Mouse (Mus musculus) thymus, postnatal 10 days (tissue): ENCODE results near the gene Pik3r1.

ENCODE experiments used
- DNase-seq, 2 experiments: peaks; one replicate each; pipeline ENCODE4 v3.0.0; 2021; ENCODE audit warnings: low spot score in 2 of 2

The Pik3r1 gene

GRCm38 (mm10) chr13:101767809-101768629 is at the start of gene Pik3r1:
Pik3r1 (minus strand) TSS chr13:101768217.
- DNase-seq: peak; percentile 96 to 99

GRCm38 (mm10) chr13:101813267-101813900 is 45.4 kb upstream of the Pik3r1 start:
- no peak for DNase-seq

DNA sequence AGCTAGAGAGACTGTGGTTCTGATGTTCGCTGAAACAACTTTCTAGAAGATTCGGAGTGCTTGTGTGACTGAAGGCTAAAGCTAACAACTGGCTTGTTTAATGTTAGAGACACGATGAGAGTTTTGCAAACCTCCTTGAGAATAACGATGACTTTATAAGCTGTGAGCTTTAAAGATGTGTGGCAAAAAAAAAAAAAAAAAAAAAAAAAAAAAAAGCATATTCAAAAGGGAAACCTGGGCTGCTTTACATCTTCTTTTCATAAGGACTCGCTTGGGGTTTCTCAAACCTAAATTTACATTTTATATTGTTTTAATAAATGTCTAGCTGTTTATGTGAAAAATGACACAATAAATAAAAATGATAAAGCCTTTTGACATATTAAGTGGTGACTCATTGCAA is 44.3 kb upstream of the Pik3r1 start:
- no peak for DNase-seq

- no peak for DNase-seq
Measured at GRCm38 (mm10) chr13:101811882-101812281, 43.9 kb upstream of the Pik3r1 start.

GRCm38 (mm10) chr13:101810667-101811066 is 42.6 kb upstream of the Pik3r1 start:
- DNase-seq: no peak

- DNase-seq: no peak
Measured at GRCm38 (mm10) chr13:101809796-101810195, 41.8 kb upstream of the Pik3r1 start.

- no peak for DNase-seq
Measured at GRCm38 (mm10) chr13:101805559-101806091, 37.6 kb upstream of the Pik3r1 start.

DNA sequence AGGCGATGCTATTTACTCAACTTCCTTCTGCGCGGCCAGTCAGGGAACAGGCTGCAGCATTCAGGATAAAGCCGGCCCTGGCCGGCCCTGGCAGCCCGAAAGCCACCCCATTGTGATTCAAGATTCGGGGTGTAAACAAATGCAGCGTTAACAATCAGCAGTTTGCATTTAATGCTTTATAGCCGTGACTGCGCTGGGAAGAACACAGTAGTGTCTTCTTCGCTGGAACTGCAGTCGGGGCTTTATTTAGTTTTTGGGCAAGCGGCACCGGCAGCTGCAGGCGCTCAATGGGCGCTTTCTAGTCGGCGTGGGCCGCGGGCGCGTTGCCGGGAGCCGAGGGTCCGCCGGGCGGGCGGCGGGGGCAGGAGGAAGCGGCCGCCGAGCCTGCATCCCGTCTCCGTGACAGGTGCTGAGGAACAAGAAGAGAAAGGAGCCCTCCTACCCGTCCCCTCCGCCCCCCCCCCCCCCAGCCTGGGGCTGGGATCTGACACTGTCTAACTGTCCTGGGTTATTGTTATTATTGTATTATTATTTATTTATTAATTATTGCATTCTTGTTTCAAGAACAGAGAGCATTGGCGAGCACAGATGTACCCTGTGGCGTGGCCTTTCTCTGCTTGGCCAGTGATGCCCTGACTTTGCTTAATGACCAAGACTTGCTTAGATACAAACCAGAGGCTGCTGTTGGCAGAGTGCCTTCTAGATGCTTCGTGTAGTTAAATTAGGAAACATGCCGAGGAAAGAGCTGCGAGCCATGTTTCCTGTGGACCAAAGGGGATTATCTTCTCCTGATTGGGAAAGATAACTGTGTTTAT is 33.6 kb upstream of the Pik3r1 start:
- DNase-seq: peak; percentile 29 to 49

DNA sequence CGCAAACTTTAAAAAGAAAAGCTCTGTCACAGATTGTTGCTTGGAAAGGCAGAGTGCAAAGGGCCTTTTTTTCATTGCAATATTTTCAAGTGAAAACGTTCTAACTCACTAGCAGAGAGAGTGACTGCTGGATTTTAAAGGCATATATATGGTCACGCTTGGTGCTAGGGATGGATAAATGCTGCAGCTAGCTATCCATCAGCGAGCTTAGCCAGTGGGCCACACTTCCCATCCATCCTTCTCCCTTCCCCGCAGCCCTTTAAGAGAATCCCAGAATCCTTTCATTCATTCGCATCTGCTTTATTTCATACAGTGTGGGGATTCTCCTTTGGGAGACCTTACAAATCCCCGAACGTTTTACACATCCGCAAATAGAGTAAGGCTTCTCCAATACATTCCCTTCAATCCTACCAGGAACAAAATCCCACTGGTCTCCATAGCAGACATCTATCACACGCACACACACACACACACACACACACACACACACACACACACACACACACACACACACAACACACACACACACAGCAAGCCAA is 32.9 kb upstream of the Pik3r1 start:
- DNase-seq: no peak

GRCm38 (mm10) chr13:101800021-101800596 is 32.1 kb upstream of the Pik3r1 start:
- DNase-seq: no peak

DNA sequence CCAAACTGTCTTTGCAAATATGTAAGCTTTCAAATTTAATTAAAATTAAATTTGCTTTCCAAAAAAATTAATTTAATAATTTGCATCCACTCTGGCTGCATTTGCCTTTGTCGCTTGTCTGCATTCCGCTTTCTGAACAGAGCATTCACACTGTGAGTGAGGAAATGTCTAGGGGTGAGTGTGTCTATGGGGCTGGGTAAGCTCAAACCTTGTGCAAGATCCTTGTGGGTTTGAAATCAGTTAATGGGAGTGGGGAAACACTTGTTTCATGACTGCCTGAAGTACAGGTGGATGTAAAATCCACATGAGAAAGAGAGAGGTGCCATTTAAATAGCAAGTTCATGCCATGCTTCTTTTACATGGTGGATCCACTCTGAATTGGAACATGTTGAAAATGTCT is 31.3 kb upstream of the Pik3r1 start:
- DNase-seq: no peak

- DNase-seq: no peak
Measured at GRCm38 (mm10) chr13:101798522-101798921, 30.5 kb upstream of the Pik3r1 start.

- no peak for DNase-seq
Measured at GRCm38 (mm10) chr13:101796983-101797382, 29.0 kb upstream of the Pik3r1 start.

DNA sequence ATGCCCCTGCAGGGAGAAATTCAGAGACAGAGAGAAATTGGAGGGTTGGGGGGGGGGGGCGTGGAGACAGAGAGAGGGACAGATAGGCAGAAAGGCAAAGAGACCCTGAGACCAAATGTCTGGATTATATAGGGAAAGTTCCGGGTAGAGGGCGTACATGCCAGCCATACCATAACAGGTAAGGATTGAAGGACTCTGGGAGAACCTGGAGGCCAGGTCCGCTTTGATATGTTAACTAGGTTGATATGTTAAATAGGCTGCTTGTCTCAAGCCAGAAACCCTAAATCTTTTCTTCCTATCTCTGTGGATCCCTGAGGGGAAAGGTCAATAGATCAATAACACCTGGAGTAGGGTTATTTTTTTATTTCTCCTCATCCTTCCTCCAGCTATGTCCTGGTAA is 17.7 kb upstream of the Pik3r1 start:
- no peak for DNase-seq

DNA sequence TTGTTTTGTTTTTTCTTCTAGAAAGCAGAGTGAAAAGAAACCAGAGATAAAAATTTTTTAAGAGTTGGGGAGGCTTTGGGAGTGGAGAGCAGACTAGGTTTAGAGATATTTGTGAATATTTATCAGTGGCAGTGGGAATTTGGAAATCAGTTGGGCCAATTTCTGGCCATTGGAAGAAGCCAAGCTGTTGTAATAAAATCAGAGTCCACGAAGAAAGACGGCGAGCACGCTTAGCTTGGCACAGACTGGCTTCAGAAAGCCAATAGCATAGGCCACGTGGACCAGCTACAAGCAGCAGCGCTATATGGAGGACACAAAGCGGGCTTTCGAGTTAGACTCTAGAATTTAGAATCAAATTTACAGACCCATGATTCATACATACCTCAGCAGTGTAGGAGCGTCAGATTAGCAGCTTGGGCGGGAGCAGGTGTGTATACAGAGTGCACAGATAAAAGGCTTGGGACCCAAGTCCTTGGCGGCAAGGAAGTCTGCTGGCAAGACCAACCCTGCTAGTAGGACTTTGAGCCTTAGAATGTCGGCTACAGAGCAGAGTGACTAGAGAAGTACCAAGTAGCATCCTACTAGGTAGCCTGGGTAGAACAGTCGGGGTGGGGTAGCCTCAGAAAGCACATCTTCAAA is 16.8 kb upstream of the Pik3r1 start:
- DNase-seq: no peak

GRCm38 (mm10) chr13:101779011-101779410 is 11.0 kb upstream of the Pik3r1 start:
- no peak for DNase-seq

GRCm38 (mm10) chr13:101777851-101778250 is 9.8 kb upstream of the Pik3r1 start:
- no peak for DNase-seq

- no peak for DNase-seq
Measured at GRCm38 (mm10) chr13:101771071-101771470, 3.1 kb upstream of the Pik3r1 start.

GRCm38 (mm10) chr13:101769955-101770354 is 1.9 kb upstream of the Pik3r1 start:
- DNase-seq: no peak

DNA sequence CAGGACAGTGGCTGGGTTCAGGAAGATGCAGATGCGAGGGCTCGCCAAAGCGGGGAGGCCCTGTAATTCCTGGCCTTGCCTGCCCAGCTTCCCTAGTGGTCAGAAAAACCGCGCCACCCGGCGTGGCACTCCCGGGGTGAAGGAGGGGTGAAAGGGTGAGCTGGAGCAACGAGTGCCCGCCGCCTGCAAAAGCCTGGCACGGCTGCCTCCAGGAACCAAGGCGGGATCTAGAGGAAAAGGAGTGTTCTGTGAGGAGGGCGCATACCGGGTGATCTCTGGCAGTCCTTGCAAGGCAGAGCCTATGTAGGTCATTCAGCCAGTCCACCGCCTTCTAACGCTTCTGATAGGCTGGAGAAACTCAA is 594 bp upstream of the Pik3r1 start:
- DNase-seq: peak; percentile 31 to 50
